Mouse (Mus musculus) bone marrow, adult 2 months (tissue): ENCODE data around the gene Olfr958.

Experiments
- CTCF ChIP-seq: fragments of 200-500 bp; IDR thresholded peaks from 2 replicates; pipeline ENCODE4 v1.5.1; 2011; ENCODE audit warnings: low read length, control low read depth; ENCODE audit not compliant: control insufficient read depth, insufficient read depth
- POLR2A ChIP-seq: fragments of 200-500 bp; IDR thresholded peaks from 2 replicates; pipeline ENCODE4 v1.6.1; 2011; ENCODE audit warnings: low read depth, mild to moderate bottlenecking, control low read depth, low read length, borderline replicate concordance; ENCODE audit not compliant: control insufficient read depth

GRCm38 (mm10) chr9:39515531-39515930 lies 38.3 kb downstream of the Olfr958 start, which contains the start of gene Olfr957:
- TF ChIP-seq CTCF (no peak), POLR2A (no peak)
